Mouse (Mus musculus): ENCODE results near the gene Pgghg.

Gene Pgghg

GRCm38 (mm10) chr7:140990622-140991021 lies 49.4 kb downstream of the Pgghg start:
- no peak for DNase-seq (ENCODE audit: low spot score)

- no peak for DNase-seq (ENCODE audit: low spot score)
Observed at GRCm38 (mm10) chr7:140991117-140991689, 50.0 kb downstream of the Pgghg start.

Measured in urinary bladder, postnatal 25 days (tissue).